Mouse (Mus musculus): Measurements from ENCODE around the gene Gpr84.

Gpr84 gene

GRCm38 (mm10) chr15:103335488-103336235 lies 25.2 kb upstream of the Gpr84 start:
- no peak for DNase-seq (ENCODE audit: low spot score)

GRCm38 (mm10) chr15:103335040-103335439 lies 24.6 kb upstream of the Gpr84 start:
- no peak for DNase-seq (ENCODE audit: low spot score)

- DNase-seq (ENCODE audit: low spot score), result no peak
Observed at GRCm38 (mm10) chr15:103334194-103334593, 23.8 kb upstream of the Gpr84 start.

- DNase-seq (ENCODE audit: low spot score), result no peak
Observed at GRCm38 (mm10) chr15:103333738-103334137, 23.3 kb upstream of the Gpr84 start.

- no peak for DNase-seq (ENCODE audit: low spot score)
Observed at GRCm38 (mm10) chr15:103333081-103333615, 22.7 kb upstream of the Gpr84 start.

- DNase-seq (ENCODE audit: low spot score), result no peak
Observed at GRCm38 (mm10) chr15:103323455-103324247, 13.2 kb upstream of the Gpr84 start.

GRCm38 (mm10) chr15:103323070-103323454 lies 12.7 kb upstream of the Gpr84 start:
- no peak for DNase-seq (ENCODE audit: low spot score)

GRCm38 (mm10) chr15:103322396-103322795 lies 12.0 kb upstream of the Gpr84 start:
- no peak for DNase-seq (ENCODE audit: low spot score)

GRCm38 (mm10) chr15:103321076-103321475 lies 10.7 kb upstream of the Gpr84 start:
- DNase-seq (ENCODE audit: low spot score), result no peak

- no peak for DNase-seq (ENCODE audit: low spot score)
Observed at GRCm38 (mm10) chr15:103318201-103318816, 7.9 kb upstream of the Gpr84 start.

GRCm38 (mm10) chr15:103317731-103318130 lies 7.3 kb upstream of the Gpr84 start:
- no peak for DNase-seq (ENCODE audit: low spot score)

GRCm38 (mm10) chr15:103317120-103317519 lies 6.7 kb upstream of the Gpr84 start:
- DNase-seq (ENCODE audit: low spot score), result no peak

- no peak for DNase-seq (ENCODE audit: low spot score)
Observed at GRCm38 (mm10) chr15:103315979-103316776, 5.8 kb upstream of the Gpr84 start.

GRCm38 (mm10) chr15:103315011-103315502 lies 4.6 kb upstream of the Gpr84 start:
- no peak for DNase-seq (ENCODE audit: low spot score)

GRCm38 (mm10) chr15:103314181-103314580 lies 3.8 kb upstream of the Gpr84 start:
- no peak for DNase-seq (ENCODE audit: low spot score)

- DNase-seq (ENCODE audit: low spot score), result no peak
Observed at GRCm38 (mm10) chr15:103313495-103314095, 3.2 kb upstream of the Gpr84 start.

GRCm38 (mm10) chr15:103308876-103309580 lies 1.4 kb downstream of the Gpr84 start:
- DNase-seq (ENCODE audit: low spot score), result no peak

GRCm38 (mm10) chr15:103308056-103308875 lies 2.1 kb downstream of the Gpr84 start:
- no peak for DNase-seq (ENCODE audit: low spot score)

- peak; percentile 76 for DNase-seq (ENCODE audit: low spot score)
Observed at GRCm38 (mm10) chr15:103307125-103307524, 3.3 kb downstream of the Gpr84 start.

Measured in urinary bladder, postnatal 10 days (tissue).